Mouse (Mus musculus) heart, postnatal 36 days (tissue): ENCODE data around the gene Olfr789. TPM values are rescaled to one million over a fixed set of nuclear protein-coding genes. Genes with fewer than 3 reads are reported as not detected.

Experiments
- DNase-seq, 2 experiments: peaks; one replicate each; pipeline ENCODE4 v3.0.0; 2021 to 2022
- intact Hi-C: fragments of 180-260 bp; cut with DNase I; formaldehyde crosslinking; loops from one replicate; pipeline ENCODE4 v1.15.1; 2025
- total RNA-seq, 2 experiments: library from RNA; stranded (reverse); gene quantifications; 2 replicates each; pipeline ENCODE4 v1.2.3; 2021

Gene Olfr789
- total RNA-seq = not detected

DNA sequence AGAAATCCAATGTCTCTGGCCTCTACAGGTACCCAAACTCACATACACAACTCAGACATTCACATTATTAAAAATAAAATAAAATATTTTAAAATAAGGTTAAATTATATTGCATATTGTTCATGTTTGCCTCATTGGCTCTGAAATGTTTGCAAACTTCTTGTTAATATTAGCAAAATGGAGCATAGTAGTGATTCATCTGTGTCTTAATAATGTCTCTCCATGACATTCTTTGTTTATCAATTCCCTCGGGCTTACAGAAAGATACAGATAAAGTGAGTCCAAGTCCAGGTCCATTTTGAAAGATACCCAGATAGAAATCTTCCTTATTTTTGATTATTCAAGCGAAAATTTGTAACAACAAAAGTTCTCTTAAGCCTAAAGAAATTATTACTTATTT, at the start of gene Olfr789:
TSS of gene Olfr789 (plus strand) at position 301 of the 400 bp plus-strand sequence.
- DNase-seq = no peak
- intact Hi-C loops = no loop called here

DNA sequence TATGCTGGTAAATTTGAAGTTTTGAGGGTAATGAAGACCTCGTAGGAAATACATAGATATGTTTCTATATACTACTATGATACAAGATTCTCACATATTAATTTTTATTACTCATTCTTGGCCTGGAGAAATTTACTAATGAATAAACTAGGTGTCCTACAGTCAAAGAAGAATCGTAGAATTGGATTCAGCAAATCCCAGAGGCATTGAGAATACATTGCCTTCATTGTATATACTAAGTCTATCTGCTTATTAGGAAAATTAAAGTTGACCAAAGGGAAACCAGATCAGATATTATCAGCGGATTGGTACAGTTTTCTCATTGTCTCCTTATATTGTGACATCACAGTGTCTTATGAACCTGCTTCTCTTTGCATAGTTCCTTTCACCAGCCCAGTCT, 23.0 kb upstream of the Olfr789 start, which contains the start of gene Olfr787:
TSS of gene Olfr787 (plus strand) at position 301 of the 400 bp plus-strand sequence.
- no peak for DNase-seq
- intact Hi-C loops = no loop called here

DNA sequence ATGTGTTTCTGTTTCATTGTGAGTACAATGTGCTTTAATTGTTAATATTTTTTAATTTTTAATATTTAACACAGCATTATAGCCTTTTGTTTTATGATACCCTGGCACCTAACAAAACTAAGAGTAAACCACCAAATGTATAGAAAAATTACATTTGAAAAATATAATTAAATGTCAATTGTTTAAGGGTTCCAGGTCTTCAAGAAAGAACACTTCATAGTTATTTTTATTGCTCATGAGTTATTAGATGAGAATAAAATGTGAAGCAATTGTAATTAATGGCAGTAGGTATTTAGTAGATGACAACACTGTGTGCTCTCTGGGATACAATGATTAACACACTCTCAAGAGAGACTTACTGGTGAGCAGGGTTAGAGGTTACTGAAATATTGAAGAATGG, 13.9 kb upstream of the Olfr789 start, which contains the start of gene Olfr788:
TSS of gene Olfr788 (plus strand) at position 301 of the 400 bp plus-strand sequence.
- intact Hi-C loops = no loop called here
- DNase-seq = no peak

DNA sequence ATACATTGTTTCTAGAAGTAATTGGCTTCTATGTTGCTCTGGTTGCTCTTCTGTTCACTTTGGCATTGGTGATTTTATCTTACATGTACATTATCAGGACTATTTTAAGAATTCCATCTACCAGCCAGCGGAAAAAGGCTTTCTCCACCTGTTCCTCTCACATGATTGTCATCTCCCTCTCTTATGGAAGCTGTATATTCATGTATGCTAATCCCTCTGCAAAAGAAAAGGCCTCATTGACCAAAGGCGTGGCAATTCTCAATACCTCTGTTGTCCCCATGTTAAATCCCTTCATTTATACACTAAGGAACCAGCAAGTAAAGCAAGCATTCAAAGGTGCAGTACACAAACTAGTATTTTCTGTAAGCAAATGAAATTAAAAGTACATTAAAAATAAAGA, 11.3 kb upstream of the Olfr789 start:
- no peak for DNase-seq
- intact Hi-C loops = no loop called here

DNA sequence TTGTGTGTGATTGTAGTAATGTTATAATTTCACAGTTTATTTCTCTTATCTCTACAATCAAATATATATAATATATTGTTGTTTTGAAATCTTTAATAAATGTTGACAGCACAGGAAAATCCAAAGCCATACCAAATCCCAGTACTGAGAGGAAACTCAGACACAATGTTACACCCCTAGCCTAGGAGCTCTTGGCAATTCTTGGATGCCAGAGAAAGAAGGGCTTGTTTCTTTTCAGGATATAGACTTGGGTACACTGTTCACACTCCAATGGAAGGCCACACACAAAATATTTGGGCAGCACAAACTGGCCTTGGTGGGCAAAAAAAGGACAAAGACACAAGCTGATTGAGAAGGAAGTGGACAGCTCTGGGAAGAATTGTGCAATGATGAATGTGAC, 10.8 kb upstream of the Olfr789 start:
- intact Hi-C loops = no loop called here
- no peak for DNase-seq

DNA sequence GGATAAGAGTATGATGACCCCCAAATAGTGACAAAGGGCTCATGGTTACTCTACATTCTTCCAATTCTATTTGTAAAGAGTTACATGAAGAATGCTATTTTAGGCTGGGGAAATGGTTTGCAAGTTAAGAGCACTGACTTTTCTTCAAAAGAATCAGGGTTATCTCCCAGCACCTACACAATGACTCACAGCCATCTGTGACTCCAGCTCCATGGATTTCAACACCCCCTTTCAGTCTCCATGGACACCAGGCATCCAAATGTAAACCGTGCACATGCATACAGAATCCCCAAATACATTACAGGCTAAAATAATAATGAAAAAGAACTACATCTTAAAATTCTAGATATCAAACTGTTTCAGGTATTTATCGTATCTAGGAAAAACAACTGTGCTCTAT, 5.5 kb downstream of the Olfr789 start:
- no peak for DNase-seq
- intact Hi-C loops = no loop called here

DNA sequence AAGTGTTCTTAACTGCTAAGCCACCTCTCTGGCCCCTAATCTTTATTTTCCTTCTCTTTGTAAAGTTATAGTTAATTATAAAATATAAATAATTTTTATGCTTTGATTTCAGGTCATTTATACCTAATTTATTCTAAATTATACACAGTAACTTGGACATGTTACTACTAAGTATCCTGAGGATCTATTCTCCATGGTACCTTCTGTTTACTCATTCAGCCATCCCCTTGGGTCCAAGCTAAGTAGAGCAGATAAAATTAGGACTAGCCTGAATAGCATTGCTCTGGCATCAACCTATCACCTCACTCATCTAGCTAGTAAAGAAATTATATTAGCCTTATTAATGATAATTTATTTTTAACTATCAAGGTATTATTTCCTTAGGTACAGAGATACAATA, 13.6 kb downstream of the Olfr789 start, which contains the start of gene Olfr790:
TSS of gene Olfr790 (plus strand) at position 301 of the 400 bp plus-strand sequence.
- intact Hi-C loops = no loop called here
- DNase-seq = no peak

DNA sequence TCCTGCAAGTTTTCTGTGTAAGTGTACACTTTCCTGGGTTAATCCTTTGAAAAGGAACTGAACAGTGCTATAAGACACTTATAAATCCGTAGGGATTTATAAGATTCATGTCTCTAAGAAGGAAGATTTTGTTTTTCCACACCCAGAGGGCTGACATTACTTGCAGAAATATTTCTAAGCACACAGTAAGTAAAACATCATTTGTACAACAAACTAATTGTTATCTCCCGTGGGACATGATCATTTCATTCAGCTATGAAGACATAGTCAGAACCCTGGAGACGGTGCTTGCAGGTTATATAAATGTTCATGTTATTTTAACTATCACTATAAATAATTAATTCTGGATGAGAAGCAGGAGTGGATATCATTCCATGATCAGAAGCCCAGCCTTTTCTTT, 36.9 kb downstream of the Olfr789 start, which contains the start of gene Olfr791:
TSS of gene Olfr791 (plus strand) at position 301 of the 400 bp plus-strand sequence.
- DNase-seq = no peak
- intact Hi-C loops = no loop called here

DNA sequence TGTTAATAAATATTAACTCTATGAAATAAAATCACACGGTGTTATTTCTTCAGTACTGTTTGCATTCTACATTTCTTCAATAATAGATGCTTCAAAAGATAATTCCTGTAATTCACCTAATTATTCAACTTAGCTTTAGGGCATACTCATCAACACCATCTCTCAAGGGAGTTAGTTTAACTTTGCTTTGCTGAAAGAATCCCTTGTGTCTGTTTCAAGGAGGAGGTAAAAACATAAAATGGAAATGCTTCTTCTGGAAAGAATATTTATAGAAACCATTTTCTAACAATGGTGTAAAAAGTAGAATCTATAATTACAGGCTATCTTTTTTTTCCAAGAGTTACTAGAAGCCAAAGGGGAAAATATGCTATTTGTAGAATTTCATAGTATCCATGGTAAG, 54.3 kb downstream of the Olfr789 start, which contains the start of gene Olfr792:
TSS of gene Olfr792 (plus strand) at position 301 of the 400 bp plus-strand sequence.
- intact Hi-C loops = no loop called here
- DNase-seq = no peak

Other genes with a start within 250 kb of the Olfr789 start
- gene Olfr774, start 248.5 kb upstream of the Olfr789 start, total RNA-seq = not detected
- gene Olfr775, start 236.3 kb upstream of the Olfr789 start, total RNA-seq = not detected
- gene Olfr776, start 225.6 kb upstream of the Olfr789 start, total RNA-seq = not detected
- gene Olfr777, start 213.3 kb upstream of the Olfr789 start, total RNA-seq = not detected
- gene Olfr780, start 166.6 kb upstream of the Olfr789 start, total RNA-seq = not detected
- gene Olfr781, start 155.9 kb upstream of the Olfr789 start, total RNA-seq = not detected
- gene Olfr782, start 135.9 kb upstream of the Olfr789 start, total RNA-seq = not detected
- not detected for gene Olfr784, start 100.7 kb upstream of the Olfr789 start, total RNA-seq
- not detected for gene Olfr785, start 79.3 kb upstream of the Olfr789 start, total RNA-seq
- gene Olfr786, start 57.4 kb upstream of the Olfr789 start, total RNA-seq = not detected
- gene Olfr787, start 22.9 kb upstream of the Olfr789 start, total RNA-seq = not detected
- gene Olfr788, start 13.8 kb upstream of the Olfr789 start, total RNA-seq = not detected
- not detected for gene Olfr790, start 13.7 kb downstream of the Olfr789 start, total RNA-seq
- not detected for gene Olfr791, start 37.0 kb downstream of the Olfr789 start, total RNA-seq
- not detected for gene Olfr792, start 54.4 kb downstream of the Olfr789 start, total RNA-seq
- gene Olfr794, start 82.9 kb downstream of the Olfr789 start, total RNA-seq = not detected
- gene Olfr796, start 127.8 kb downstream of the Olfr789 start, total RNA-seq = not detected
- not detected for gene Olfr798, start 143.2 kb downstream of the Olfr789 start, total RNA-seq
- gene Olfr799, start 152.7 kb downstream of the Olfr789 start, total RNA-seq = not detected
- not detected for gene Olfr800, start 172.9 kb downstream of the Olfr789 start, total RNA-seq
- not detected for gene Olfr801, start 189.1 kb downstream of the Olfr789 start, total RNA-seq
- gene Olfr802, start 203.4 kb downstream of the Olfr789 start, total RNA-seq = not detected
- gene Olfr803, start 209.5 kb downstream of the Olfr789 start, total RNA-seq = not detected
- gene Olfr804, start 218.5 kb downstream of the Olfr789 start, total RNA-seq = not detected
- gene Olfr805, start 244.6 kb downstream of the Olfr789 start, total RNA-seq = not detected